Mouse (Mus musculus) CH12.LX (cell line): ENCODE measurements around the gene Aig1. TPM values are rescaled to one million over a fixed set of nuclear protein-coding genes. Genes with fewer than 3 reads are reported as not detected.

ENCODE experiments used
- DNase-seq: peaks from one replicate; pipeline ENCODE4 v3.0.0-alpha.2; 2013; ENCODE audit errors: extremely low read depth
- H3K27ac ChIP-seq: 2 replicates; pipeline ENCODE4 v1.5.1; 2012; ENCODE audit warnings: low read depth, mild to moderate bottlenecking, control low read depth, moderate library complexity; ENCODE audit not compliant: insufficient read depth
- H3K27me3 ChIP-seq: replicated peaks from 2 replicates; pipeline ENCODE3; 2012; ENCODE audit warnings: inconsistent platforms
- H3K36me3 ChIP-seq, 2 experiments: replicated peaks in 1 of 2; 2 replicates each; pipeline versions ENCODE3 to v1.6.1; 2012; ENCODE audit warnings: inconsistent platforms in 1 of 2, low read length in 1 of 2, mild to moderate bottlenecking in 1 of 2, mixed read lengths in 1 of 2, moderate library complexity in 1 of 2; ENCODE audit not compliant: control insufficient read depth in 1 of 2, insufficient read depth in 1 of 2
- H3K4me1 ChIP-seq, 2 experiments: 2 replicates each; pipeline ENCODE4 v1.6.1; 2012; ENCODE audit warnings: inconsistent platforms in 1 of 2, moderate library complexity in 1 of 2; ENCODE audit not compliant: insufficient read depth in 2 of 2, control insufficient read depth in 1 of 2
- H3K4me2 ChIP-seq: 2 replicates; pipeline ENCODE4 v1.6.1; 2012; ENCODE audit warnings: low read depth, mild to moderate bottlenecking, control low read depth; ENCODE audit not compliant: poor library complexity, insufficient read depth, severe bottlenecking
- H3K4me3 ChIP-seq, 3 experiments: fragments of 150-350 bp in 1 of 3; sonication (generic) in 1 of 3; replicated peaks in 1 of 3; 2 replicates each; pipeline versions ENCODE3 to v1.5.1; 2011 to 2012; ENCODE audit warnings: low read depth in 2 of 3, low read length in 2 of 3, mild to moderate bottlenecking in 2 of 3, moderate library complexity in 2 of 3, control low read depth in 1 of 3, improper control_type of control experiment in 1 of 3, inconsistent platforms in 1 of 3, mixed read lengths in 1 of 3; ENCODE audit not compliant: poor library complexity in 1 of 3
- H3K79me2 ChIP-seq: replicated peaks from 2 replicates; pipeline ENCODE4 v1.6.1; 2012; ENCODE audit warnings: mild to moderate bottlenecking, moderate library complexity; ENCODE audit not compliant: control insufficient read depth, poor library complexity, insufficient read depth, severe bottlenecking; ENCODE audit errors: extremely low read depth
- H3K9ac ChIP-seq: 2 replicates; pipeline ENCODE4 v1.6.1; 2012; ENCODE audit warnings: low read depth, mild to moderate bottlenecking, control low read depth, moderate library complexity; ENCODE audit not compliant: insufficient read depth
- H3K9me3 ChIP-seq: replicated peaks from 2 replicates; pipeline ENCODE3; 2012; ENCODE audit warnings: low read length, inconsistent platforms, mixed read lengths
- BHLHE40 ChIP-seq: IDR thresholded peaks from 2 replicates; pipeline ENCODE4 v1.6.1; 2011; ENCODE audit warnings: mild to moderate bottlenecking, low read depth, low read length, improper control_type of control experiment
- CHD1 ChIP-seq: IDR thresholded peaks from 2 replicates; pipeline ENCODE4 v1.6.1; 2012; ENCODE audit warnings: low read depth, low read length, improper control_type of control experiment, inconsistent platforms
- CHD2 ChIP-seq: IDR thresholded peaks from 2 replicates; pipeline ENCODE4 v1.6.1; 2011; ENCODE audit warnings: low read length, improper control_type of control experiment
- CTCF ChIP-seq, 2 experiments: IDR thresholded peaks in 1 of 2; conservative IDR thresholded peaks in 1 of 2; 2 replicates each; pipeline ENCODE4 v1.5.1; 2011 to 2012; ENCODE audit warnings: low read depth in 2 of 2, low read length in 2 of 2, improper control_type of control experiment in 1 of 2, inconsistent platforms in 1 of 2, mild to moderate bottlenecking in 1 of 2, moderate library complexity in 1 of 2
- ELF1 ChIP-seq: IDR thresholded peaks from 2 replicates; pipeline ENCODE4 v1.6.1; 2014; ENCODE audit warnings: low read depth, mild to moderate bottlenecking, inconsistent platforms, low read length, improper control_type of control experiment
- EP300 ChIP-seq: IDR thresholded peaks from 2 replicates; pipeline ENCODE4 v1.6.1; 2011; ENCODE audit warnings: low read length, improper control_type of control experiment
- ETS1 ChIP-seq: conservative IDR thresholded peaks from 2 replicates; pipeline ENCODE4 v1.6.1; 2012; ENCODE audit warnings: low read depth, mild to moderate bottlenecking, inconsistent platforms, low read length, improper control_type of control experiment, moderate library complexity
- GABPA ChIP-seq: IDR thresholded peaks from 2 replicates; pipeline ENCODE4 v1.6.1; 2012; ENCODE audit warnings: low read depth, low read length, improper control_type of control experiment, inconsistent platforms; ENCODE audit not compliant: insufficient replicate concordance
- KAT2A ChIP-seq: IDR thresholded peaks from 2 replicates; pipeline ENCODE4 v1.6.1; 2012; ENCODE audit warnings: low read length, improper control_type of control experiment, inconsistent platforms; ENCODE audit not compliant: insufficient replicate concordance
- PAX5 ChIP-seq: IDR thresholded peaks from 2 replicates; pipeline ENCODE4 v1.6.1; 2012; ENCODE audit warnings: low read length, inconsistent platforms, mixed read lengths
- SIN3A ChIP-seq: IDR thresholded peaks from 2 replicates; pipeline ENCODE4 v1.6.1; 2012; ENCODE audit warnings: low read length, improper control_type of control experiment, inconsistent platforms
- SMC3 ChIP-seq: IDR thresholded peaks from 2 replicates; pipeline ENCODE4 v1.6.1; 2011; ENCODE audit warnings: low read depth, low read length, improper control_type of control experiment
- UBTF ChIP-seq: IDR thresholded peaks from 2 replicates; pipeline ENCODE4 v1.6.1; 2012; ENCODE audit warnings: low read depth, mild to moderate bottlenecking, inconsistent platforms, low read length, improper control_type of control experiment, moderate library complexity
- USF2 ChIP-seq: conservative IDR thresholded peaks from 2 replicates; pipeline ENCODE4 v1.6.1; 2011; ENCODE audit warnings: low read depth, low read length, improper control_type of control experiment
- ZC3H11A ChIP-seq: IDR thresholded peaks from 2 replicates; pipeline ENCODE4 v1.6.1; 2012; ENCODE audit warnings: low read depth, mild to moderate bottlenecking, inconsistent platforms, low read length, improper control_type of control experiment
- ZKSCAN1 ChIP-seq: IDR thresholded peaks from 2 replicates; pipeline ENCODE4 v1.6.1; 2012; ENCODE audit warnings: low read depth, inconsistent platforms, low read length, improper control_type of control experiment, borderline replicate concordance
- dilution Hi-C: fragments of 300-500 bp; cut with MboI; formaldehyde crosslinking; loops from 2 replicates; pipeline ENCODE4 v1.14.3; 2020; ENCODE audit warnings: low sequenced_read_pairs; ENCODE audit not compliant: extremely low pct_unique_long_range_greater_than_20kb, extremely low pct_ligation_motif_present
- in situ Hi-C: fragments of 300-500 bp; cut with MboI; formaldehyde crosslinking; loops from 3 replicates; pipeline ENCODE4 v1.14.3; 2019; ENCODE audit warnings: low sequenced_read_pairs, low pct_ligation_motif_present, low pct_unique_long_range_greater_than_20kb, mixed read lengths
- polyA plus RNA-seq: library from polyadenylated mRNA; unstranded; fragments of >175 nt; gene quantifications from 2 replicates; pipeline ENCODE4 v1.2.1, GENCODE M21; 2012; ENCODE audit warnings: low read depth; ENCODE audit not compliant: insufficient read length
- total RNA-seq, 2 experiments: library from RNA; depleted of rRNA; stranded (reverse); fragments of 300-350 nt in 1 of 2; fragments of >200 nt in 1 of 2; gene quantifications; 2 replicates each; pipeline ENCODE4 v1.2.3; 2012 to 2014

The Aig1 gene
- total and polyA plus RNA-seq, 3 experiments = 1.6 to 10.8 (median 2.4) TPM

DNA sequence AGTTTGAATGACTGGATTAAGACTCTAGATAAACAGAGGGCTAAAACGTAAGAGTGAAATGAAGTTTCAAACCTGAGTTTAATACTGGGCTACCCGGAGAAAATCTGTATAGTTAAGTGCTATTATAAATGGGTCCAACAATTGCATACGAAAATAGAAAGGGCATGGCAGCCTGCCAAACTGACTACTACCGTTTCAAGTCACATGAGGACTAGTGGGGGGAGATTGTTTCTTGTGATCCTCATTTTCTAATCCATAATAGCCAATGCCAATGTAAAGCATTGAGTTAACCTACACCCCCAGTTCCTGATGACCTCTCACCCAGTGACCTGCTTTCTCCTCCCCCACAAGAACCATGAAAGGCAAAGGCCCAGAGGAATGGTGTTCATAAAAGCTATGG lies 2.4 kb downstream of the Aig1 start:
- TF ChIP-seq ZKSCAN1 (no peak), CHD1 (no peak), BHLHE40 (0 out of 2 replicates have a peak, but pooled peaks have one; percentile 18), CHD2 (no peak), KAT2A (no peak), ETS1 (no peak), PAX5 (no peak)
- H3K9me3 ChIP-seq = no peaks in the 10 kb centered on the region
- DNase-seq = no peak
- no peaks in the 10 kb centered on the region for H3K79me2 ChIP-seq
- peaks cover 10% of the 10 kb centered on the region in 2 experiments; a peak in 3 of 4 replicates for H3K4me1 ChIP-seq
- no peak overlapping the region for H3K27ac ChIP-seq
- H3K9ac ChIP-seq = no peak overlapping the region
- H3K36me3 ChIP-seq = no peaks in the 10 kb centered on the region
- no peaks in the 10 kb centered on the region for H3K27me3 ChIP-seq
- peak overlapping the region; percentile 86 for H3K4me2 ChIP-seq
- dilution Hi-C loops = no loop called here
- in situ Hi-C loops = no loop called here
- no peak overlapping the region for H3K4me3 ChIP-seq

DNA sequence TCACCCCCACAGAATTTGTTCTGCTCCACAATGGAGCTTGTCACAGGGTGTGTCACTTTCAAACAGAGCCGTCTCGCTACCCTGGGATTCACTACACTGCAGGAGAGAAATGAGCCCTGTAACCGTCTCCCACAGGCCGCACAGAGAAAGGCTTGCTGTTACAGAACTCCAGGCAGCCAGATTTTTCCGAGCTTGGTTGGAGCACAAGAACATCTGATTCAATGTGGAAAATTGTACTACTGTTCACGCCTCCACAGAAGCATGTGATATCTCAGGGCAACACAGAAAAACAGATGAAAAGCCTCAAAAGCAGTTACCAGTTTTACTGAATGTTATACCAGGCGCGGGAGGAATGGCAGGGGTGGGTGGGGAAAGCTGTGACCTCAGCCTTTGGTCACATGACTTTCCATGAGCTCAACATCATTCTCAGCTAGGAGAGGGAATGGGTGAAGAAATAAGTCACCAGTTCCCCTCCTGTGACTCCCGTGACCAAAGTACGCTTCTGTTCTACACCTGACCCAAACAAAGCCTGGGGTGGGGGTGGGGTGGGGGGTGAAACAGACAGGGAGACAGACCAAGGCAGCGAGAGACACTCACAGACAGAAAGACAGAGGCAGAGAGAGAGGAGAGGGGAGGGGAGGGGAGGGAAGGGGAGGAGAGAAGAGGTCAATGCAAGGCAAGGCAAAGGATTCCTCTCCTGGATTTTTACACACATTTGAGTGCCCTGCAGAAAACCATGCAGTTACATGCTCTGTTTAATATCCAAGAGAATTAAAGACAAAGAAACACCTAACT lies 7.5 kb downstream of the Aig1 start:
- Histone ChIP-seq H3K9ac (no peak overlapping the region), H3K4me3 (no peak overlapping the region), H3K4me1 (0 out of 4 replicates have a peak, but pooled peaks cover 0 to 3% of the 10 kb centered on the region in 2 experiments), H3K27ac (no peak overlapping the region), H3K4me2 (no peak overlapping the region), H3K9me3 (no peaks in the 10 kb centered on the region), H3K79me2 (no peaks in the 10 kb centered on the region; the same call in 1 of the 2 replicates), H3K36me3 (no peaks in the 10 kb centered on the region), H3K27me3 (no peaks in the 10 kb centered on the region)
- no peak for DNase-seq
- in situ Hi-C loops = no loop called here
- dilution Hi-C loops = no loop called here
- 0 out of 2 replicates have a peak, but pooled peaks have one; percentile 12 for TF ChIP-seq BHLHE40
- TF ChIP-seq USF2 = no peak
- TF ChIP-seq, all 38 proteins: peak for 1

DNA sequence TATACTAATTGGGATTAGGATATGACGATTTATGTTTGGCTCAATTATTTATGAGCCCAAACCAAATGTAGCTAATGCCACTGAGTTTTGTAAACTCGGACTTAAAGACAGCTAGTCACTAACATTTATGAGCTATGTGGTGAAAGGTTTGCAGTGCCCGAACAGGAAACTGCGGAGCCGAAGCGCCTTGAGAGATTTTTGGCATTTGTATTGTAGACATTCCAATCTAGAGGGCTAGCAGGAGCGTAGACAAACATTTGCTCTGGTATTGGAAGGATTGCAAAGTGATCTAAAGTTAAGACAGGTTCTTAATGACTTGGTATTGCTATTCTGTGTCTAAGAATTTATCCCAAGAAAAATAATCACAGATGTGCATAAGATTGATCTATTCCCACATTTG lies 12.3 kb downstream of the Aig1 start:
- no peaks in the 10 kb centered on the region for H3K27me3 ChIP-seq
- no peak overlapping the region for H3K27ac ChIP-seq
- TF ChIP-seq SIN3A = no peak
- no peak for TF ChIP-seq EP300
- TF ChIP-seq UBTF = no peak
- no peak for TF ChIP-seq SMC3
- no peak for TF ChIP-seq CTCF (conservative IDR thresholded peaks at IDR 0.05 in 1 of 2, IDR thresholded peaks at IDR 0.05 in 1 of 2; ENCODE audit: low read depth in 2 of 2, low read length in 2 of 2)
- TF ChIP-seq GABPA = no peak
- no peak for TF ChIP-seq ELF1
- no peak for TF ChIP-seq ZC3H11A
- no peak for TF ChIP-seq BHLHE40
- TF ChIP-seq ZKSCAN1 = no peak
- TF ChIP-seq, all 38 proteins: peak for 0
- no peaks in the 10 kb centered on the region for H3K9me3 ChIP-seq
- no peak overlapping the region for H3K4me3 ChIP-seq
- dilution Hi-C loops (no loop called here), in situ Hi-C loops (no loop called here)
- H3K4me1 ChIP-seq = no peaks in the 10 kb centered on the region
- no peak overlapping the region for H3K9ac ChIP-seq
- no peaks in the 10 kb centered on the region for H3K36me3 ChIP-seq
- H3K4me2 ChIP-seq = no peak overlapping the region
- H3K79me2 ChIP-seq = no peaks in the 10 kb centered on the region; the same call in 1 of the 2 replicates
- DNase-seq = no peak
